Mouse (Mus musculus): ENCODE measurements around the gene Mink1. TPM values are rescaled to one million over a fixed set of nuclear protein-coding genes. Genes with fewer than 3 reads are reported as not detected.

The Mink1 gene
- total RNA-seq (2014; fragmentation: Nextera tagmentation) (37.3 and 38.1 TPM in 2 replicates), total RNA-seq (2017) (8.8 and 14.3 TPM in 2 replicates), polyA plus RNA-seq (2012) (89.8 and 94.4 TPM in 2 replicates)

- Histone ChIP-seq H3K4me1 (ENCODE audit: insufficient read depth, low read depth, low read length) (peaks cover 46% of the 10 kb centered on the region), H3K4me3 (ENCODE audit: low read depth, low read length) (peak within 1 kb of the TSS; percentile 95), H3K27me3 (ENCODE audit: insufficient read depth, low read length) (peaks cover 5% of the 10 kb centered on the region; the same call in 1 of the 2 replicates), H3K36me3 (replicated peaks) (peaks cover 25% of the 10 kb centered on the region), H3K9me3 (replicated peaks) (no peaks in the 10 kb centered on the region)
- DNase-seq (ENCODE audit: low spot score) (peak; percentile 94), ATAC-seq (ENCODE audit: extremely low read depth, insufficient number of reproducible peaks, low FRiP score, poor library complexity, severe bottlenecking) (peak; percentile 51; the same call in 1 of the 2 replicates)
- TF ChIP-seq GATA1 (IDR thresholded peaks at IDR 0.05; ENCODE audit: borderline replicate concordance, low read length) = no peak
- no peak for TF ChIP-seq CTCF (IDR thresholded peaks at IDR 0.05; ENCODE audit: low read depth, low read length)
- TF ChIP-seq GATA2 (IDR thresholded peaks at IDR 0.05; ENCODE audit: borderline replicate concordance, low read depth, low read length) = no peak
- no peak for TF ChIP-seq TAL1 (conservative IDR thresholded peaks at IDR 0.05; ENCODE audit: low read depth, low read length)
- no peak for TF ChIP-seq POLR2AphosphoS5 (IDR thresholded peaks at IDR 0.05; ENCODE audit: insufficient replicate concordance, low read depth, low read length)
Observed at GRCm38 (mm10) chr11:70562287-70562994, at the start of gene Mink1. Mink1 (plus strand) TSS chr11:70562881.

DNA sequence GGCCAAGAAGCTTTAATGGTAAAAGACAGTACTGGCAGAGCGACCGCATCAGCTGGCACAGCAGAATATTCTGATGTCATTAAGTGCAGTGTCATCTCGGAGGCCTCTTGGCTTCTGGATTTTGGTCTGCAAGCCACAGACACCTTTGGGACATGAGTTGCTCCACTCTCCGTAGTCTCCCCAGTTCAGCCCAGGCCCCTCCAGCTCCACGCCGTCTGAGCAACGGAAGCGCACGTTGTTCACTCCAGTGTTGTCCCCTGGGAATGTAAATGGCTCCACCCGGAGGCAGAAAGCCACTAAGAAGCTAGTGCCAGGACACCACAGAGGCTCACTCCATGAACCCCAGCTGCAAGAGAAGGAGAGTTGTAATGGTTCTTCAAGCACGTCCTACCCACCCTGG, 49.2 kb upstream of the Mink1 start:
- ATAC-seq (ENCODE audit: extremely low read depth, insufficient number of reproducible peaks, low FRiP score, poor library complexity, severe bottlenecking) (no peak), DNase-seq (ENCODE audit: low spot score) (no peak)
- no peak for TF ChIP-seq TAL1 (conservative IDR thresholded peaks at IDR 0.05; ENCODE audit: low read depth, low read length)
- no peaks in the 10 kb centered on the region for H3K36me3 ChIP-seq (replicated peaks)
- H3K4me3 ChIP-seq (ENCODE audit: low read depth, low read length) = no peak overlapping the region
- peaks cover 39% of the 10 kb centered on the region for H3K27me3 ChIP-seq (ENCODE audit: insufficient read depth, low read length)
- H3K9me3 ChIP-seq (replicated peaks) = no peaks in the 10 kb centered on the region
- H3K4me1 ChIP-seq (ENCODE audit: insufficient read depth, low read depth, low read length) = no peaks in the 10 kb centered on the region

GRCm38 (mm10) chr11:70514288-70514687, 48.4 kb upstream of the Mink1 start, which contains the start of gene Vmo1:
Vmo1 (minus strand) TSS chr11:70514616.
- ATAC-seq (ENCODE audit: extremely low read depth, insufficient number of reproducible peaks, low FRiP score, poor library complexity, severe bottlenecking) (no peak), DNase-seq (ENCODE audit: low spot score) (no peak)
- Histone ChIP-seq H3K36me3 (replicated peaks) (no peaks in the 10 kb centered on the region), H3K9me3 (replicated peaks) (no peaks in the 10 kb centered on the region), H3K4me1 (ENCODE audit: insufficient read depth, low read depth, low read length) (peaks cover 4% of the 10 kb centered on the region; the same call in 1 of the 2 replicates), H3K4me3 (ENCODE audit: low read depth, low read length) (no peak within 1 kb of the TSS), H3K27me3 (ENCODE audit: insufficient read depth, low read length) (peaks cover 35% of the 10 kb centered on the region)
- TF ChIP-seq POLR2AphosphoS5 (IDR thresholded peaks at IDR 0.05; ENCODE audit: insufficient replicate concordance, low read depth, low read length) (no peak), CTCF (IDR thresholded peaks at IDR 0.05; ENCODE audit: low read depth, low read length) (no peak), TAL1 (conservative IDR thresholded peaks at IDR 0.05; ENCODE audit: low read depth, low read length) (no peak), GATA2 (IDR thresholded peaks at IDR 0.05; ENCODE audit: borderline replicate concordance, low read depth, low read length) (no peak), GATA1 (IDR thresholded peaks at IDR 0.05; ENCODE audit: borderline replicate concordance, low read length) (no peak)

GRCm38 (mm10) chr11:70516352-70516751, 46.3 kb upstream of the Mink1 start:
- Histone ChIP-seq H3K36me3 (replicated peaks) (no peaks in the 10 kb centered on the region), H3K9me3 (replicated peaks) (no peaks in the 10 kb centered on the region), H3K4me3 (ENCODE audit: low read depth, low read length) (no peak overlapping the region), H3K27me3 (ENCODE audit: insufficient read depth, low read length) (peaks cover 30% of the 10 kb centered on the region), H3K4me1 (ENCODE audit: insufficient read depth, low read depth, low read length) (peaks cover 4% of the 10 kb centered on the region; the same call in 1 of the 2 replicates)
- ATAC-seq (ENCODE audit: extremely low read depth, insufficient number of reproducible peaks, low FRiP score, poor library complexity, severe bottlenecking) (no peak), DNase-seq (ENCODE audit: low spot score) (no peak)
- TF ChIP-seq CTCF (IDR thresholded peaks at IDR 0.05; ENCODE audit: low read depth, low read length) = peak; percentile 39; the same call in 1 of the 2 replicates
- TF ChIP-seq GATA2 (IDR thresholded peaks at IDR 0.05; ENCODE audit: borderline replicate concordance, low read depth, low read length) = no peak
- no peak for TF ChIP-seq POLR2AphosphoS5 (IDR thresholded peaks at IDR 0.05; ENCODE audit: insufficient replicate concordance, low read depth, low read length)

GRCm38 (mm10) chr11:70518436-70518835, 44.2 kb upstream of the Mink1 start:
- Histone ChIP-seq H3K36me3 (replicated peaks) (no peaks in the 10 kb centered on the region), H3K4me3 (ENCODE audit: low read depth, low read length) (no peak overlapping the region), H3K9me3 (replicated peaks) (no peaks in the 10 kb centered on the region), H3K27me3 (ENCODE audit: insufficient read depth, low read length) (peaks cover 22% of the 10 kb centered on the region), H3K4me1 (ENCODE audit: insufficient read depth, low read depth, low read length) (peaks cover 4% of the 10 kb centered on the region; the same call in 1 of the 2 replicates)
- ATAC-seq (ENCODE audit: extremely low read depth, insufficient number of reproducible peaks, low FRiP score, poor library complexity, severe bottlenecking) (no peak), DNase-seq (ENCODE audit: low spot score) (no peak)
- no peak for TF ChIP-seq GATA1 (IDR thresholded peaks at IDR 0.05; ENCODE audit: borderline replicate concordance, low read length)
- TF ChIP-seq POLR2AphosphoS5 (IDR thresholded peaks at IDR 0.05; ENCODE audit: insufficient replicate concordance, low read depth, low read length) = no peak
- no peak for TF ChIP-seq TAL1 (conservative IDR thresholded peaks at IDR 0.05; ENCODE audit: low read depth, low read length)
- TF ChIP-seq CTCF (IDR thresholded peaks at IDR 0.05; ENCODE audit: low read depth, low read length) = no peak
- no peak for TF ChIP-seq GATA2 (IDR thresholded peaks at IDR 0.05; ENCODE audit: borderline replicate concordance, low read depth, low read length)

- no peak within 1 kb of the TSS for H3K4me3 ChIP-seq (ENCODE audit: low read depth, low read length)
Observed at GRCm38 (mm10) chr11:70518923-70519322, 43.8 kb upstream of the Mink1 start, which contains the start of gene Gltpd2. Gltpd2 (plus strand) TSS chr11:70519196.

More at GRCm38 (mm10) chr11:70518923-70519322, 43.8 kb upstream of the Mink1 start, which contains the start of gene Gltpd2:
- DNase-seq (ENCODE audit: low spot score) = no peak
- H3K4me1 ChIP-seq (ENCODE audit: insufficient read depth, low read depth, low read length) = peaks cover 4% of the 10 kb centered on the region; the same call in 1 of the 2 replicates
- no peaks in the 10 kb centered on the region for H3K9me3 ChIP-seq (replicated peaks)
- no peak for ATAC-seq (ENCODE audit: extremely low read depth, insufficient number of reproducible peaks, low FRiP score, poor library complexity, severe bottlenecking)
- H3K36me3 ChIP-seq (replicated peaks) = no peaks in the 10 kb centered on the region
- H3K27me3 ChIP-seq (ENCODE audit: insufficient read depth, low read length) = peaks cover 17% of the 10 kb centered on the region
- no peak for TF ChIP-seq POLR2AphosphoS5 (IDR thresholded peaks at IDR 0.05; ENCODE audit: insufficient replicate concordance, low read depth, low read length)
- TF ChIP-seq TAL1 (conservative IDR thresholded peaks at IDR 0.05; ENCODE audit: low read depth, low read length) = no peak
- no peak for TF ChIP-seq CTCF (IDR thresholded peaks at IDR 0.05; ENCODE audit: low read depth, low read length)
- no peak for TF ChIP-seq GATA1 (IDR thresholded peaks at IDR 0.05; ENCODE audit: borderline replicate concordance, low read length)
- TF ChIP-seq GATA2 (IDR thresholded peaks at IDR 0.05; ENCODE audit: borderline replicate concordance, low read depth, low read length) = no peak
